Mouse (Mus musculus): Measurements from ENCODE around the gene Lpcat2b.
"Not testable (repeated sequence)": the region's sequence is repeated elsewhere in the genome, so short reads cannot be mapped to it uniquely, and the experiment has no call there.

The Lpcat2b gene

GRCm38 (mm10) chr5:107431249-107431648, at the start of gene Lpcat2b:
Gene Lpcat2b, plus strand, starts transcription at chr5:107431549.
- in situ Hi-C loops (cut with MboI) = no loop called here

- in situ Hi-C loops (cut with MboI) = not testable (repeated sequence)
Observed at GRCm38 (mm10) chr5:107386448-107386847, 44.9 kb upstream of the Lpcat2b start.

- in situ Hi-C loops (cut with MboI) = no loop called here
Observed at GRCm38 (mm10) chr5:107387788-107388187, 43.6 kb upstream of the Lpcat2b start.

GRCm38 (mm10) chr5:107389373-107389772, 42.0 kb upstream of the Lpcat2b start:
- in situ Hi-C loops (cut with MboI) = no loop called here

- in situ Hi-C loops (cut with MboI) = no loop called here
Observed at GRCm38 (mm10) chr5:107394437-107394836, 36.9 kb upstream of the Lpcat2b start.

- in situ Hi-C loops (cut with MboI) = no loop called here
Observed at GRCm38 (mm10) chr5:107402436-107402835, 28.9 kb upstream of the Lpcat2b start, which contains the start of gene Ephx4. Gene Ephx4, plus strand, starts transcription at chr5:107402736.

- in situ Hi-C loops (cut with MboI) = no loop called here
Observed at GRCm38 (mm10) chr5:107403011-107403946, 28.1 kb upstream of the Lpcat2b start.

- in situ Hi-C loops (cut with MboI) = no loop called here
Observed at GRCm38 (mm10) chr5:107403947-107404684, 27.2 kb upstream of the Lpcat2b start.

GRCm38 (mm10) chr5:107405361-107405760, 26.0 kb upstream of the Lpcat2b start:
- in situ Hi-C loops (cut with MboI) = no loop called here

GRCm38 (mm10) chr5:107410305-107410704, 21.0 kb upstream of the Lpcat2b start:
- in situ Hi-C loops (cut with MboI) = no loop called here

GRCm38 (mm10) chr5:107411326-107411725, 20.0 kb upstream of the Lpcat2b start:
- in situ Hi-C loops (cut with MboI) = no loop called here

GRCm38 (mm10) chr5:107412285-107412684, 19.1 kb upstream of the Lpcat2b start:
- in situ Hi-C loops (cut with MboI) = no loop called here

GRCm38 (mm10) chr5:107415098-107415497, 16.3 kb upstream of the Lpcat2b start:
- in situ Hi-C loops (cut with MboI) = no loop called here

GRCm38 (mm10) chr5:107421676-107422075, 9.7 kb upstream of the Lpcat2b start:
- in situ Hi-C loops (cut with MboI) = no loop called here

- in situ Hi-C loops (cut with MboI) = no loop called here
Observed at GRCm38 (mm10) chr5:107434001-107434400, 2.7 kb downstream of the Lpcat2b start.

GRCm38 (mm10) chr5:107436185-107436584, 4.8 kb downstream of the Lpcat2b start:
- in situ Hi-C loops (cut with MboI) = no loop called here

- in situ Hi-C loops (cut with MboI) = no loop called here
Observed at GRCm38 (mm10) chr5:107436587-107437209, 5.3 kb downstream of the Lpcat2b start.

GRCm38 (mm10) chr5:107437464-107438281, 6.3 kb downstream of the Lpcat2b start, which contains the start of gene Btbd8:
Gene Btbd8, plus strand, starts transcription at chr5:107437997.
- in situ Hi-C loops (cut with MboI) = no loop called here

GRCm38 (mm10) chr5:107438353-107438752, 7.0 kb downstream of the Lpcat2b start:
- in situ Hi-C loops (cut with MboI) = no loop called here

- in situ Hi-C loops (cut with MboI) = no loop called here
Observed at GRCm38 (mm10) chr5:107441881-107442280, 10.5 kb downstream of the Lpcat2b start.

- in situ Hi-C loops (cut with MboI) = no loop called here
Observed at GRCm38 (mm10) chr5:107444251-107444650, 12.9 kb downstream of the Lpcat2b start.
